Mouse (Mus musculus): ENCODE data around the gene Prdm1. TPM values are rescaled to one million over a fixed set of nuclear protein-coding genes. Genes with fewer than 3 reads are reported as not detected.

Gene Prdm1
- total RNA-seq, 2 experiments from 2014 or later, result 0.53 to 0.85 TPM

GRCm38 (mm10) chr10:44418901-44419300, 109.4 kb downstream of the Prdm1 start:
- DNase-seq, result no peak

GRCm38 (mm10) chr10:44415576-44415975, 112.7 kb downstream of the Prdm1 start:
- DNase-seq, result no peak

GRCm38 (mm10) chr10:44409958-44410357, 118.3 kb downstream of the Prdm1 start:
- DNase-seq, result no peak

GRCm38 (mm10) chr10:44409054-44409453, 119.2 kb downstream of the Prdm1 start:
- DNase-seq, result no peak

GRCm38 (mm10) chr10:44403415-44403814, 124.9 kb downstream of the Prdm1 start:
- no peak for DNase-seq

GRCm38 (mm10) chr10:44401600-44401999, 126.7 kb downstream of the Prdm1 start:
- DNase-seq, result no peak

GRCm38 (mm10) chr10:44400602-44401001, 127.7 kb downstream of the Prdm1 start:
- DNase-seq, result no peak

- DNase-seq, result no peak
These were observed 128.2 kb downstream of the Prdm1 start for GRCm38 (mm10) chr10:44400119-44400518.

- no peak for DNase-seq
These were observed 135.4 kb downstream of the Prdm1 start for GRCm38 (mm10) chr10:44392855-44393254.

GRCm38 (mm10) chr10:44391509-44392290, 136.6 kb downstream of the Prdm1 start:
- no peak for DNase-seq

GRCm38 (mm10) chr10:44390286-44390685, 138.0 kb downstream of the Prdm1 start:
- no peak for DNase-seq

- DNase-seq, result no peak
These were observed 139.5 kb downstream of the Prdm1 start for GRCm38 (mm10) chr10:44388706-44389233.
